Mouse (Mus musculus) neural tube, embryonic 12.5 days (tissue): Measurements from ENCODE around the gene Tm9sf2. TPM values are rescaled to one million over a fixed set of nuclear protein-coding genes. Genes with fewer than 3 reads are reported as not detected.
"Not testable (repeated sequence)": the region's sequence is repeated elsewhere in the genome, so short reads cannot be mapped to it uniquely, and the experiment has no call there.

Experiments
- ATAC-seq: fragments of 200-750 bp; cut with Nextera tagmentation; 2 replicates; pipeline ENCODE4 v1.8.0; 2017; ENCODE audit warnings: low read depth, mild to moderate bottlenecking, moderate TSS enrichment, moderate library complexity; ENCODE audit not compliant: low FRiP score
- H3K27ac ChIP-seq: fragments of 300-500 bp; sonication (generic); 2 replicates; pipeline ENCODE4 v1.5.1; 2016
- H3K27me3 ChIP-seq: fragments of 300-500 bp; sonication (generic); replicated peaks from 2 replicates; pipeline ENCODE4 v1.6.1; 2016; ENCODE audit warnings: mild to moderate bottlenecking
- H3K36me3 ChIP-seq: fragments of 300-500 bp; sonication (generic); 2 replicates; pipeline ENCODE4 v1.6.1; 2016; ENCODE audit warnings: mild to moderate bottlenecking
- H3K4me1 ChIP-seq: fragments of 300-500 bp; sonication (generic); 2 replicates; pipeline ENCODE4 v1.6.1; 2016
- H3K4me2 ChIP-seq: fragments of 300-500 bp; sonication (generic); replicated peaks from 2 replicates; pipeline ENCODE4 v1.6.1; 2016; ENCODE audit warnings: mild to moderate bottlenecking
- H3K4me3 ChIP-seq: fragments of 300-500 bp; sonication (generic); 2 replicates; pipeline ENCODE4 v1.5.1; 2016
- H3K9ac ChIP-seq: fragments of 300-500 bp; sonication (generic); 2 replicates; pipeline ENCODE4 v1.6.1; 2016; ENCODE audit warnings: mild to moderate bottlenecking
- H3K9me3 ChIP-seq: fragments of 300-500 bp; sonication (generic); 2 replicates; pipeline ENCODE4 v1.6.1; 2016; ENCODE audit warnings: mild to moderate bottlenecking
- WGBS: fragments of 180-500 bp; shearing (Covaris S2); methylation state at CpG from one replicate; pipeline ENCODE4 v1.1.7; 2016; 5-methylcytosine and 5-hydroxymethylcytosine counted together
- polyA plus RNA-seq: library from polyadenylated mRNA; unstranded; fragments of >200 nt; fragmentation: Nextera tagmentation; extraction: Ambion mirVana; gene quantifications from 2 replicates; pipeline ENCODE4 v1.2.1, GENCODE M21; 2016

Gene Tm9sf2
- polyA plus RNA-seq, 1 experiment from 2014 or later: 124 TPM

- no peak overlapping the region for H3K4me2 ChIP-seq
- H3K36me3 ChIP-seq: no peaks in the 10 kb centered on the region
- no peaks in the 10 kb centered on the region for H3K27me3 ChIP-seq
- no peaks in the 10 kb centered on the region for H3K9me3 ChIP-seq
- no peak for ATAC-seq
- H3K4me1 ChIP-seq: no peaks in the 10 kb centered on the region
- H3K27ac ChIP-seq: no peak overlapping the region
- no peak overlapping the region for H3K9ac ChIP-seq
- H3K4me3 ChIP-seq: no peak overlapping the region
- WGBS: 83% methylated on average over 10 of the region's 10 CpGs
Observed at GRCm38 (mm10) chr14:122074360-122074759, 32.5 kb upstream of the Tm9sf2 start.

GRCm38 (mm10) chr14:122075485-122076200 is 31.2 kb upstream of the Tm9sf2 start:
- no peaks in the 10 kb centered on the region for H3K4me1 ChIP-seq
- ATAC-seq: no peak
- no peak overlapping the region for H3K27ac ChIP-seq
- H3K4me3 ChIP-seq: no peak overlapping the region
- H3K36me3 ChIP-seq: no peaks in the 10 kb centered on the region
- H3K27me3 ChIP-seq: no peaks in the 10 kb centered on the region
- no peak overlapping the region for H3K4me2 ChIP-seq
- H3K9ac ChIP-seq: no peak overlapping the region
- H3K9me3 ChIP-seq: no peaks in the 10 kb centered on the region
- 87% methylated on average over 21 of the region's 21 CpGs for WGBS

DNA sequence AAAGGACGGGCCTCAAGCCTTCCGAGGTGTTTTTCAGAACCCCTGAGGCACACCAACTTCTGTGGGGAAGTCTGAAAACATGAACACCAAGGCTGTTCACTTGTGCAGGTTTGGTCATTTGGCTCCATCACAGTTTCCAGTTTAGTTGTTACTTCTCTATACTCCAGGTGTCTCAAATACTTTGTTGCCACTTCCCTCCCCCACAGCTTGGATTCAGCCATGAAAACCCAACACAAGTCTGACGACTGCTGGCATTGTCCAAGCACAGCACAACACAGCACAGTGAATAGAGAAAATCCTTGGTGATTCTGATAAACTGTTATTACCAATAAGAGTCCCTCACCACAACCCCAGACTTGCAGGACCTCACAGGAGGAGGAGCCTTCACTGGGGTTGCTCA is 29.8 kb upstream of the Tm9sf2 start:
- Histone ChIP-seq H3K9ac (no peak overlapping the region), H3K27me3 (no peaks in the 10 kb centered on the region), H3K27ac (no peak overlapping the region), H3K4me2 (no peak overlapping the region), H3K4me3 (no peak overlapping the region), H3K4me1 (no peaks in the 10 kb centered on the region), H3K36me3 (no peaks in the 10 kb centered on the region), H3K9me3 (no peaks in the 10 kb centered on the region)
- WGBS: 83% methylated on average over 3 of the region's 3 CpGs
- ATAC-seq: no peak

DNA sequence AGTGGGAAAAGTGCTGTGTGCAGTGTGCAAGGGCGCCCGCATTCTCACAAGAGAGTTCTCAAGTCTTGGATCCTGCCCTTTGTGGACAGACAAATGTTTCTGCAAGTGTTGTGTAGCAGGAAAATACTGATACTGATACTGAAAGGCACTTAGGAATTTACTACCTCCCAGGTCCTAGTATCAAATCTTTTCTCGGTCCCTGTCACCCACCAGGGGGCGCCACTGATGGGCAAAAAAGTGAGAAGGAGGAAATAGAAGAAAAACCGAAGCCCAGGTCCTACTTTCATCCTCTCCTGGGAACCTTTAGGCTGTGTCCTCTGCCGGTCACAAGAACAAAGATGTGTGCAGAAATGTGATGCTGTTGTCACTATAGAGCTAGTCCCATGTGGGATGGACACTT is 27.4 kb upstream of the Tm9sf2 start:
- Histone ChIP-seq H3K4me2 (no peak overlapping the region), H3K4me3 (no peak overlapping the region), H3K4me1 (no peaks in the 10 kb centered on the region), H3K36me3 (no peaks in the 10 kb centered on the region), H3K9ac (no peak overlapping the region), H3K27ac (no peak overlapping the region), H3K9me3 (no peaks in the 10 kb centered on the region), H3K27me3 (no peaks in the 10 kb centered on the region)
- ATAC-seq: no peak
- 49% methylated on average over 6 of the region's 6 CpGs for WGBS

GRCm38 (mm10) chr14:122079921-122080320 is 26.9 kb upstream of the Tm9sf2 start:
- no peaks in the 10 kb centered on the region for H3K9me3 ChIP-seq
- H3K4me3 ChIP-seq: no peak overlapping the region
- H3K4me2 ChIP-seq: no peak overlapping the region
- H3K4me1 ChIP-seq: no peaks in the 10 kb centered on the region
- no peaks in the 10 kb centered on the region for H3K36me3 ChIP-seq
- no peaks in the 10 kb centered on the region for H3K27me3 ChIP-seq
- ATAC-seq: no peak
- no peak overlapping the region for H3K27ac ChIP-seq
- H3K9ac ChIP-seq: no peak overlapping the region
- WGBS: 87% methylated on average over 5 of the region's 5 CpGs

DNA sequence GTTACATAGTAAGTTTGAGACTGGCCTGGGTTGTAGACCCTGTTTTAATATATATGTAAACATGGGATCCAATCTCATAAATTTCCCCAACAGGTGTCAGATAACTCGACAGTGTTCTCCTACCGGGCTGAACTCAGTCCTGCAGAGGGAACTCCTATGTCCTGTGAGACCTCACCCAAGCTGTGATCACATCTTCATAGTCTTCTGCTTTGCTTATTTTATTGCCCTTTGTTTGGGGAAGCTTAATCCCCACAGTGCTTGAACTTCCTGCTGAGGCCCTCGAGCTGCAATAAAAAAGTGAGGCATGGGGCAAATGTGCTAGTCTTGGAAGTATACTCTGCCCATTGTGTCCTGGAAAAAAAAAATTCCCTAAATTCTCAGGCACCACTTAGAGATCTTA is 25.5 kb upstream of the Tm9sf2 start:
- no peaks in the 10 kb centered on the region for H3K36me3 ChIP-seq
- no peaks in the 10 kb centered on the region for H3K27me3 ChIP-seq
- H3K4me1 ChIP-seq: no peaks in the 10 kb centered on the region
- no peak overlapping the region for H3K9ac ChIP-seq
- no peak overlapping the region for H3K4me2 ChIP-seq
- H3K27ac ChIP-seq: no peak overlapping the region
- H3K9me3 ChIP-seq: no peaks in the 10 kb centered on the region
- 52% methylated on average over 3 of the region's 3 CpGs for WGBS
- no peak overlapping the region for H3K4me3 ChIP-seq
- ATAC-seq: no peak

GRCm38 (mm10) chr14:122083499-122083898 is 23.3 kb upstream of the Tm9sf2 start:
- no peak overlapping the region for H3K27ac ChIP-seq
- no peaks in the 10 kb centered on the region for H3K27me3 ChIP-seq
- ATAC-seq: no peak
- H3K4me3 ChIP-seq: no peak overlapping the region
- H3K4me1 ChIP-seq: no peaks in the 10 kb centered on the region
- no peaks in the 10 kb centered on the region for H3K9me3 ChIP-seq
- no peak overlapping the region for H3K4me2 ChIP-seq
- no peaks in the 10 kb centered on the region for H3K36me3 ChIP-seq
- 89% methylated on average over 7 of the region's 7 CpGs for WGBS
- H3K9ac ChIP-seq: no peak overlapping the region

DNA sequence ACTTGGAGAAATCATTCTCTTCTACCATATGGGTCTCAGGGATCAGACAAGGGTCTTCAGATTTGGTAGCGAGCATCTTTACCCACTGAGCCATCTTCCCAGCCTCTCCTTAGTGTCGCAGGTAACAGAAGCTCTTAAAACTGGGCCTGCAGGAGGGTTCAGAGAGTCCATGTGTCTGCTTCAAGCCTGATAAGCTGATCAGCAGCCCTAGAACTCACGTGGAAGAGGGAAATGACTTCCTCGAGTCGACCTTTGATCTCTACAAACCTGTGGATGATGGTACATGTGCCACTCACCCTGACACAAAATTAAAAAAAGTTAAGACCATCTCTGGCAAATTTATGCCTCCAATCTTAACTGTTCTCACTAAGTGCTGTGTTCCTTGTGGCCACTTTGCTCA is 18.9 kb upstream of the Tm9sf2 start:
- WGBS: 90% methylated on average over 5 of the region's 5 CpGs
- Histone ChIP-seq H3K36me3 (no peaks in the 10 kb centered on the region), H3K4me2 (no peak overlapping the region)

DNA sequence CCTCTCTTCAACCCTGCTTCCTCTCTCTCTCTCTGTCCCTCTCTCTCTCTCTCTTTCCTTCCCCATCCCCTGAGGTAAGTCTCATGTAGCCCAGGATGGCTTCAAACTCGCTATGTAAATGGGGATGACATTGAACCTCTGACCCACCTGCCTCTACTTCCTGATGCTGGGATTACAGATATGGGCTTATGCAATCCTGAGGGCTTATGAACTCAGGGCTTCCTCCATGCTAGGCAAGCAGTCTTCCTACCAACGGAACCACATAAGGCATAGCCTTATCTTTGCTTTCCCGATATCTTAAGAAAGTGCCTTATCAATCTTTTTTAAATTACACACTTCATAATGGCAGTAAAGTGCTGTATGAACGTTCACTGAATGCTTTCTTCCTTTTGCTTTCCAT is 14.5 kb upstream of the Tm9sf2 start:
- Histone ChIP-seq H3K36me3 (no peaks in the 10 kb centered on the region), H3K4me2 (no peak overlapping the region), H3K4me1 (no peaks in the 10 kb centered on the region), H3K4me3 (no peak overlapping the region), H3K9ac (no peak overlapping the region), H3K27ac (no peak overlapping the region), H3K27me3 (no peaks in the 10 kb centered on the region), H3K9me3 (0 out of 2 replicates have a peak, but pooled peaks cover 3% of the 10 kb centered on the region)
- WGBS: 86% methylated on average over 4 of the region's 4 CpGs
- no peak for ATAC-seq

More for the DNA sequence above, 18.9 kb upstream of the Tm9sf2 start:
- H3K9ac ChIP-seq: no peak overlapping the region
- no peaks in the 10 kb centered on the region for H3K4me1 ChIP-seq
- no peak for ATAC-seq
- H3K27ac ChIP-seq: no peak overlapping the region
- H3K27me3 ChIP-seq: no peaks in the 10 kb centered on the region
- H3K4me3 ChIP-seq: no peak overlapping the region
- H3K9me3 ChIP-seq: no peaks in the 10 kb centered on the region

- Histone ChIP-seq H3K27me3 (no peaks in the 10 kb centered on the region), H3K4me2 (no peak overlapping the region), H3K9me3 (0 out of 2 replicates have a peak, but pooled peaks cover 3% of the 10 kb centered on the region), H3K36me3 (no peaks in the 10 kb centered on the region), H3K4me1 (no peaks in the 10 kb centered on the region), H3K27ac (no peak overlapping the region), H3K9ac (no peak overlapping the region), H3K4me3 (no peak overlapping the region)
- ATAC-seq: no peak
- WGBS: 95% methylated on average over 11 of the region's 11 CpGs
Observed at GRCm38 (mm10) chr14:122096331-122096730, 10.5 kb upstream of the Tm9sf2 start.

GRCm38 (mm10) chr14:122099584-122099983 is 7.3 kb upstream of the Tm9sf2 start:
- H3K27me3 ChIP-seq: no peaks in the 10 kb centered on the region
- no peaks in the 10 kb centered on the region for H3K4me1 ChIP-seq
- H3K36me3 ChIP-seq: no peaks in the 10 kb centered on the region
- H3K9me3 ChIP-seq: 0 out of 2 replicates have a peak, but pooled peaks cover 3% of the 10 kb centered on the region
- no peak overlapping the region for H3K27ac ChIP-seq
- WGBS: 90% methylated on average over 4 of the region's 4 CpGs
- H3K4me2 ChIP-seq: no peak overlapping the region
- H3K9ac ChIP-seq: no peak overlapping the region
- no peak overlapping the region for H3K4me3 ChIP-seq
- no peak for ATAC-seq

GRCm38 (mm10) chr14:122101890-122102289 is 4.9 kb upstream of the Tm9sf2 start:
- WGBS: 89% methylated on average over 9 of the region's 9 CpGs
- H3K9ac ChIP-seq, H3K27ac ChIP-seq, H3K36me3 ChIP-seq, H3K27me3 ChIP-seq, H3K4me3 ChIP-seq, ATAC-seq, H3K4me2 ChIP-seq, H3K9me3 ChIP-seq: not testable (repeated sequence)
- peaks cover 14% of the 10 kb centered on the region; the same call in 1 of the 2 replicates for H3K4me1 ChIP-seq

DNA sequence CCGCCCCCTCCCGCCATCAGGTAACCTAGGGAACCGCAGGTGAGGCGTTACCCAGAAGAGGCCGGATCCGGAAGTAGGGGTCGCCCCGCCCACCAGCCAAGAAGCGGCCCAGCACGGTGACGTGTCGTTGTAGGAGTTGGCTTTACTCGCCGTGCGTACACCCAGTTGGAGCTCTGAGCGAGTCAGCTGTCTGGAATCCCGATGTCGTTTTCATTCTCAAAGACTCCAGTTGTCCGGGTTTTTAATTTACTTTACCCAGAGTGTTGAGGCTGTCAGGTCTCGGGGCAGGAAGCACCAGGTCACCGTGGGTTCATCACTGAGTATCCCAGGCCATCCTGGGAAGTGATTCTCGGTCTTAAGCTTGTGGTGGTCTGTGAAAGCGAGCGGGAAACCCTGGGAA is 2.0 kb upstream of the Tm9sf2 start:
- Histone ChIP-seq H3K4me2 (peak overlapping the region; percentile 70), H3K9me3 (no peaks in the 10 kb centered on the region), H3K9ac (peak overlapping the region; percentile 47), H3K4me3 (peak overlapping the region; percentile 32), H3K36me3 (no peaks in the 10 kb centered on the region), H3K27ac (peak overlapping the region; percentile 60), H3K4me1 (peaks cover 32% of the 10 kb centered on the region), H3K27me3 (no peaks in the 10 kb centered on the region)
- ATAC-seq: peak; percentile 90
- WGBS: 1% methylated on average over 24 of the region's 24 CpGs
